In the genomic region with DNA sequence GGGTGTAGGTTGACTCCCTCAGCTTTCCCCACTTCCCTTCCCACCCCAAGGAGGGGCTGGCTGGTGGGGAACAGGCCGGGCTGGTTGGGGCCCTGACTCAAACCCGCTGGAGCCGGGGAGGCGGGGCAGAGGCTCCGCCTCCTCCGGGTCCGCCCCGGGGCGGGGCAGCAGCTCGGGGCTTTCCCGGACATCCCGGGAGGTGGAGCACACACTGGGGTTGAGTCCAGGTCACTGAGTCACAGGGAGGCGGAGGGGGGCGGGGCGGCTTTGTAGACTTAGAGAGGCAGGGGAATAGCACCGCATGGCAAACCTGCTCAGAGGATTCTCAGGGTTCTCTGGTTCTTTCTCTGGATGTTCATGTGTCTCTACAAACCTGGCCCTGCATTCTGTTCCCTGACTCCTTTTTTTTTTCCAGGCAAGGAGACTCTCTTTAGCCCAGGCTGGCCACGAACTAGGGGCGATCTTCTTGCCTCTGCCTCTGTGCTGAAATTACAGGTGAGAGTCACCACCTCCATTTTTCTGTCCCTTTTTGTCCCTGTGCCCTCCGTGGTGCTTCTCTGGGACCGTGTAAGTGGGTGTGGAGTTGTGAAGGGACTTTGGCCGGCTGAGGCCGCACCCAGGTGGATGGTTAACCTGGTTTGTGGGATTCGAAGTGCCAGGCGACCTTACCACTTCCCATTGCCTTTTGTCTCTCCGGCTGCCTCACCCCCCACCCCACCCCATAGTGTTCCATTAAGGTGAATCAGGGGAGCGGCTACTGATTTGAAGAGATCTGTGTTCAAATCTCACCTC, we compare ENCODE assay signal across 9 mouse cellular contexts. TPM values are rescaled to one million over a fixed set of nuclear protein-coding genes. Genes with fewer than 3 reads are reported as not detected.
DNase-seq lines count a peak whose midpoint lies in the region; ATAC-seq and TF ChIP-seq lines count a peak whose summit lies in the region.
"Had no signal": no experiment of that assay in that cellular context is flagged by ENCODE, and none has a peak within 500 bp of the region (broad histone marks: within the 10 kb centered on the region; RNA-seq: fewer than 3 reads in every experiment).

No protein-coding gene starts in this region.

- H3K9me3 ChIP-seq in E14TG2a.4 (ENCODE audit: low read length) = no peaks in the 10 kb centered on the region
- H3K9me3 ChIP-seq in forebrain, embryonic 13.5 days (replicated peaks) = no peaks in the 10 kb centered on the region
- H3K9me3 ChIP-seq in limb, embryonic 13.5 days = peaks cover 6% of the 10 kb centered on the region; the same call in 1 of the 2 replicates
- H3K9me3 ChIP-seq in midbrain, embryonic 13.5 days = no peaks in the 10 kb centered on the region

- no peak overlapping the region for H3K9ac ChIP-seq in forebrain, embryonic 13.5 days
- no peak overlapping the region for H3K9ac ChIP-seq in limb, embryonic 13.5 days
- H3K9ac ChIP-seq in midbrain, embryonic 13.5 days (replicated peaks) = no peak overlapping the region

- peak overlapping the region; percentile 88 for H3K4me3 ChIP-seq in E14TG2a.4 (replicated peaks; ENCODE audit: low read length)
- H3K4me3 ChIP-seq in forebrain, embryonic 13.5 days = no peak overlapping the region
- H3K4me3 ChIP-seq in limb, embryonic 13.5 days = peak overlapping the region; percentile 8; the same call in 1 of the 2 replicates
- H3K4me3 ChIP-seq in midbrain, embryonic 13.5 days (replicated peaks) = no peak overlapping the region

- peaks cover 14% of the 10 kb centered on the region for H3K36me3 ChIP-seq in E14TG2a.4 (ENCODE audit: insufficient read depth, low read length)
- H3K36me3 ChIP-seq in forebrain, embryonic 13.5 days (ENCODE audit: poor library complexity, severe bottlenecking) = no peaks in the 10 kb centered on the region
- H3K36me3 ChIP-seq in limb, embryonic 13.5 days = no peaks in the 10 kb centered on the region
- no peaks in the 10 kb centered on the region for H3K36me3 ChIP-seq in midbrain, embryonic 13.5 days
- H3K36me3 ChIP-seq in splenic B cell, adult 2 months (ENCODE audit: control insufficient read depth, insufficient read depth, low read length, poor library complexity, severe bottlenecking) = peaks cover 1% of the 10 kb centered on the region; the same call in 1 of the 2 replicates

- no peaks in the 10 kb centered on the region for H3K27me3 ChIP-seq in E14TG2a.4 (ENCODE audit: insufficient read depth, low read length)
- peaks cover 50% of the 10 kb centered on the region for H3K27me3 ChIP-seq in forebrain, embryonic 13.5 days
- peaks cover 53% of the 10 kb centered on the region for H3K27me3 ChIP-seq in limb, embryonic 13.5 days
- H3K27me3 ChIP-seq in midbrain, embryonic 13.5 days = peaks cover 45% of the 10 kb centered on the region
- no peaks in the 10 kb centered on the region for H3K27me3 ChIP-seq in splenic B cell, adult 2 months (ENCODE audit: control insufficient read depth, insufficient read depth, low read length, poor library complexity, severe bottlenecking)

- H3K4me2 ChIP-seq in forebrain, embryonic 13.5 days = peak overlapping the region; percentile 35
- H3K4me2 ChIP-seq in limb, embryonic 13.5 days (replicated peaks) = peak overlapping the region; percentile 43
- H3K4me2 ChIP-seq in midbrain, embryonic 13.5 days (replicated peaks) = peak overlapping the region; percentile 20

- peak; percentile 96 for DNase-seq in adrenal gland, adult 2 months
- peak; percentile 80 for DNase-seq in splenic B cell, adult 2 months (ENCODE audit: low read depth, low spot score)

- H3K27ac ChIP-seq in forebrain, embryonic 13.5 days = no peak overlapping the region
- H3K27ac ChIP-seq in limb, embryonic 13.5 days = peak overlapping the region; percentile 69
- no peak overlapping the region for H3K27ac ChIP-seq in midbrain, embryonic 13.5 days

- WGBS in forebrain, embryonic 13.5 days = 28% methylated on average over 25 of the region's 26 CpGs
- 23% methylated on average over 26 of the region's 26 CpGs for WGBS in limb, embryonic 13.5 days
- 25% methylated on average over 26 of the region's 26 CpGs for WGBS in midbrain, embryonic 13.5 days

- TF ChIP-seq CTCF in E14TG2a.4 (conservative IDR thresholded peaks at IDR 0.05; ENCODE audit: low read length) = no peak

- H3K4me1 ChIP-seq in E14TG2a.4 (replicated peaks; ENCODE audit: low read depth, low read length) = peaks cover 75% of the 10 kb centered on the region
- peaks cover 11% of the 10 kb centered on the region for H3K4me1 ChIP-seq in forebrain, embryonic 13.5 days
- peaks cover 28% of the 10 kb centered on the region for H3K4me1 ChIP-seq in limb, embryonic 13.5 days
- peaks cover 15% of the 10 kb centered on the region for H3K4me1 ChIP-seq in midbrain, embryonic 13.5 days (replicated peaks)

- no peak for ATAC-seq in forebrain, embryonic 13.5 days
- peak; percentile 67 to 70 for ATAC-seq in hematopoietic stem cell, adult 5-6 weeks (replicated peaks in 1 of 2; ENCODE audit: insufficient read depth in 1 of 2, low FRiP score in 2 of 2, low TSS enrichment in 1 of 2, low read depth in 1 of 2, poor library complexity in 2 of 2, severe bottlenecking in 2 of 2)
- peak; percentile 86 for ATAC-seq in limb, embryonic 13.5 days (ENCODE audit: low FRiP score, low read depth)
- ATAC-seq in midbrain, embryonic 13.5 days = peak; percentile 29; the same call in 1 of the 2 replicates
- ATAC-seq in erythroid progenitor cell, adult 5-6 weeks (replicated peaks; ENCODE audit: low FRiP score, poor library complexity, severe bottlenecking) = no peak

RNA-seq across cellular contexts. Expression of a gene that starts 1.8 kb away (rescaled TPM):
- total RNA-seq in adrenal gland, adult 2 months (2021) = 10 to 100 TPM; 26.7 to 34.1 TPM
- 155 and 161 TPM in 2 replicates for polyA plus RNA-seq in adrenal gland, adult 2 months (2012; rRNA removed)
- polyA plus RNA-seq in forebrain, embryonic 13.5 days (2015; fragmentation: Nextera tagmentation; extraction: Ambion mirVana) = 0.23 and 0.49 TPM in 2 replicates
- total RNA-seq in hematopoietic stem cell, adult 5-6 weeks (2017) = 3.0 and 5.3 TPM in 2 replicates
- 1.5 and 2.0 TPM in 2 replicates for polyA plus RNA-seq in limb, embryonic 13.5 days (2015; fragmentation: Nextera tagmentation; extraction: Ambion mirVana)
- 0.27 and 0.88 TPM in 2 replicates for polyA plus RNA-seq in midbrain, embryonic 13.5 days (2015; fragmentation: Nextera tagmentation; extraction: Ambion mirVana)
- 15.5 and 21.3 TPM in 2 replicates for total RNA-seq in erythroid progenitor cell, adult 5-6 weeks (2015; ENCODE audit: low replicate concordance)
- 0.77 TPM in 1 of 2 replicates, not detected in the other for total RNA-seq in erythroid progenitor cell, adult 5-6 weeks (2017; ENCODE audit: low replicate concordance)

RNA-seq across cellular contexts. Expression of a gene that starts 27.4 kb away (rescaled TPM):
- total RNA-seq in adrenal gland, adult 2 months (2021) = under 1 TPM in 1 of 2 experiments, not detected in 1; 0.86 TPM
- polyA plus RNA-seq in adrenal gland, adult 2 months (2012; rRNA removed) = 0.71 and 1.3 TPM in 2 replicates
- 2.3 and 3.9 TPM in 2 replicates for polyA plus RNA-seq in forebrain, embryonic 13.5 days (2015; fragmentation: Nextera tagmentation; extraction: Ambion mirVana)
- not detected in 2 replicates for total RNA-seq in hematopoietic stem cell, adult 5-6 weeks (2017)
- not detected in 2 replicates for polyA plus RNA-seq in limb, embryonic 13.5 days (2015; fragmentation: Nextera tagmentation; extraction: Ambion mirVana)
- 5.7 and 6.6 TPM in 2 replicates for polyA plus RNA-seq in midbrain, embryonic 13.5 days (2015; fragmentation: Nextera tagmentation; extraction: Ambion mirVana)
- total RNA-seq in erythroid progenitor cell, adult 5-6 weeks (2015; ENCODE audit: low replicate concordance) = not detected in 2 replicates
- total RNA-seq in erythroid progenitor cell, adult 5-6 weeks (2017; ENCODE audit: low replicate concordance) = not detected in 2 replicates

RNA-seq across cellular contexts. Expression of a gene that starts 27.8 kb away (rescaled TPM):
- not detected for total RNA-seq in adrenal gland, adult 2 months (2021)
- polyA plus RNA-seq in adrenal gland, adult 2 months (2012; rRNA removed) = 0.60 TPM in 1 of 2 replicates, not detected in the other
- polyA plus RNA-seq in forebrain, embryonic 13.5 days (2015; fragmentation: Nextera tagmentation; extraction: Ambion mirVana) = not detected in 2 replicates
- total RNA-seq in hematopoietic stem cell, adult 5-6 weeks (2017) = not detected in 2 replicates
- 4.2 and 4.9 TPM in 2 replicates for polyA plus RNA-seq in limb, embryonic 13.5 days (2015; fragmentation: Nextera tagmentation; extraction: Ambion mirVana)
- polyA plus RNA-seq in midbrain, embryonic 13.5 days (2015; fragmentation: Nextera tagmentation; extraction: Ambion mirVana) = 0.32 TPM in 1 of 2 replicates, not detected in the other
- not detected in 2 replicates for total RNA-seq in erythroid progenitor cell, adult 5-6 weeks (2015; ENCODE audit: low replicate concordance)
- not detected in 2 replicates for total RNA-seq in erythroid progenitor cell, adult 5-6 weeks (2017; ENCODE audit: low replicate concordance)
- total RNA-seq: left cerebral cortex, adult 8-10 months had no signal

RNA-seq across cellular contexts. Expression of a gene that starts 36.7 kb away (rescaled TPM):
- total RNA-seq in adrenal gland, adult 2 months (2021) = not detected
- 0.52 and 0.55 TPM in 2 replicates for polyA plus RNA-seq in adrenal gland, adult 2 months (2012; rRNA removed)
- not detected in 2 replicates for polyA plus RNA-seq in forebrain, embryonic 13.5 days (2015; fragmentation: Nextera tagmentation; extraction: Ambion mirVana)
- 0.10 and 0.38 TPM in 2 replicates for total RNA-seq in hematopoietic stem cell, adult 5-6 weeks (2017)
- not detected in 2 replicates for polyA plus RNA-seq in limb, embryonic 13.5 days (2015; fragmentation: Nextera tagmentation; extraction: Ambion mirVana)
- polyA plus RNA-seq in midbrain, embryonic 13.5 days (2015; fragmentation: Nextera tagmentation; extraction: Ambion mirVana) = 0.54 and 0.62 TPM in 2 replicates
- total RNA-seq in erythroid progenitor cell, adult 5-6 weeks (2015; ENCODE audit: low replicate concordance) = not detected in 2 replicates
- not detected in 2 replicates for total RNA-seq in erythroid progenitor cell, adult 5-6 weeks (2017; ENCODE audit: low replicate concordance)
- total RNA-seq: left cerebral cortex, adult 8-10 months had no signal

RNA-seq across cellular contexts. Expression of a gene that starts 53.6 kb away (rescaled TPM):
- total RNA-seq in adrenal gland, adult 2 months (2021) = 10 to 100 TPM; 35.9 to 61.1 TPM
- 103 and 108 TPM in 2 replicates for polyA plus RNA-seq in adrenal gland, adult 2 months (2012; rRNA removed)
- polyA plus RNA-seq in forebrain, embryonic 13.5 days (2015; fragmentation: Nextera tagmentation; extraction: Ambion mirVana) = 4.4 and 5.7 TPM in 2 replicates
- total RNA-seq in hematopoietic stem cell, adult 5-6 weeks (2017) = 2.3 and 4.2 TPM in 2 replicates
- 69.0 and 72.7 TPM in 2 replicates for polyA plus RNA-seq in limb, embryonic 13.5 days (2015; fragmentation: Nextera tagmentation; extraction: Ambion mirVana)
- 5.2 and 6.4 TPM in 2 replicates for polyA plus RNA-seq in midbrain, embryonic 13.5 days (2015; fragmentation: Nextera tagmentation; extraction: Ambion mirVana)
- total RNA-seq in erythroid progenitor cell, adult 5-6 weeks (2015; ENCODE audit: low replicate concordance) = not detected in 2 replicates
- not detected in 2 replicates for total RNA-seq in erythroid progenitor cell, adult 5-6 weeks (2017; ENCODE audit: low replicate concordance)

Comparison
In these comparisons a context has a peak if more than half of its experiments do, and no peak if none do; other contexts are left out.
1. H3K4me3 ChIP-seq: peak in E14TG2a.4 (single experiment) and limb, embryonic 13.5 days (single experiment); none in forebrain, embryonic 13.5 days (single experiment) and midbrain, embryonic 13.5 days (single experiment).
2. ATAC-seq: peak in hematopoietic stem cell, adult 5-6 weeks (2 of 2), limb, embryonic 13.5 days (single experiment) and midbrain, embryonic 13.5 days (single experiment); none in forebrain, embryonic 13.5 days (single experiment) and erythroid progenitor cell, adult 5-6 weeks (single experiment).
3. RNA of a gene that starts 1.8 kb away (polyA plus RNA-seq): 155 to 161 TPM in adrenal gland, adult 2 months; 1.5 to 2.0 TPM in limb, embryonic 13.5 days, 0.27 to 0.88 TPM in midbrain, embryonic 13.5 days and 0.23 to 0.49 TPM in forebrain, embryonic 13.5 days; every median in the first group is over 10 times any median in the second.
4. Peak in every context shown above with its lines, with median percentiles within 50 percentile points of each other: H3K4me2 ChIP-seq.